Mouse (Mus musculus): ENCODE results near the gene Tcl1. TPM values are rescaled to one million over a fixed set of nuclear protein-coding genes. Genes with fewer than 3 reads are reported as not detected.

The Tcl1 gene
- polyA plus RNA-seq (2015; fragmentation: Nextera tagmentation; extraction: Ambion mirVana): not detected in 2 replicates

DNA sequence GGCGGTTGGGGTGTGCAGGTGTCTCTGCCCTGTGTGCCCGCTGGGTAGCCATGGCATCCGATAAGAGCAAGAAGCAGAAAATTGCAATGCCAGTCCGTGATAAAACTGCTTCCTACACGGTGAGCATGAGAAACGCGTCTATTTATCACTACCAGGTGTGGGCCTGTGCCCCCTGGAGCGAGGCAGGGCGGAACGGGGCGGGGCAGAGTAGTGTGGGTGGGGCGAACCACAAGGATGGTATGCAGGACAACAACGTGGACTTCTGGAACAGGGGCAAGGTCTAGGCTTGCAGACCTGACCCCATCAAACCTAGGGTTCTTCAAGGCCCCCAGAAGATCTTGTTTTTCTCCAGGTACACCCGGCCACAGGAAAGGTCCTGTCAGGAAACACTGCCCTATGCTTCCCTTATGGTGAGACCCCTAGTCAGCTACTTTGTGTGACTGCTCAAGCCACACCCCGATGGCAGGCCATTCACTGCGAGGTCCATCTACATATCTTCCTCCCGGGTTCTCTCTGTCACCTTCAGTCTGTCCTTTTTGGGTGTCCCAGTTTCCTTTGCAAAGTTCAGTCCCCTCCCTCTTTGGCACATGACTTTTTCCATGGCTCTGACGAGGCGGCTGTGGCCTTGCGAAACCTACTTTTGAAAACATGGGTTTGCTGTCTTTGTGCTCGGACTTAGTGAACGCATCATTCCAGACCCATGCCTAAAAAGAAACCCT lies at the start of gene Tcl1:
Gene Tcl1, minus strand, starts transcription at position 193 of the 719 bp plus-strand sequence.
- Histone ChIP-seq H3K4me3 (no peak within 1 kb of the TSS), H3K4me1 (no peaks in the 10 kb centered on the region), H3K27ac (no peak within 1 kb of the TSS), H3K9ac (no peak within 1 kb of the TSS), H3K36me3 (replicated peaks) (no peaks in the 10 kb centered on the region), H3K27me3 (replicated peaks) (no peaks in the 10 kb centered on the region), H3K9me3 (no peaks in the 10 kb centered on the region), H3K4me2 (no peak within 1 kb of the TSS)
- ATAC-seq (replicated peaks): no peak
- WGBS: 92% methylated on average over 22 of the region's 22 CpGs

DNA sequence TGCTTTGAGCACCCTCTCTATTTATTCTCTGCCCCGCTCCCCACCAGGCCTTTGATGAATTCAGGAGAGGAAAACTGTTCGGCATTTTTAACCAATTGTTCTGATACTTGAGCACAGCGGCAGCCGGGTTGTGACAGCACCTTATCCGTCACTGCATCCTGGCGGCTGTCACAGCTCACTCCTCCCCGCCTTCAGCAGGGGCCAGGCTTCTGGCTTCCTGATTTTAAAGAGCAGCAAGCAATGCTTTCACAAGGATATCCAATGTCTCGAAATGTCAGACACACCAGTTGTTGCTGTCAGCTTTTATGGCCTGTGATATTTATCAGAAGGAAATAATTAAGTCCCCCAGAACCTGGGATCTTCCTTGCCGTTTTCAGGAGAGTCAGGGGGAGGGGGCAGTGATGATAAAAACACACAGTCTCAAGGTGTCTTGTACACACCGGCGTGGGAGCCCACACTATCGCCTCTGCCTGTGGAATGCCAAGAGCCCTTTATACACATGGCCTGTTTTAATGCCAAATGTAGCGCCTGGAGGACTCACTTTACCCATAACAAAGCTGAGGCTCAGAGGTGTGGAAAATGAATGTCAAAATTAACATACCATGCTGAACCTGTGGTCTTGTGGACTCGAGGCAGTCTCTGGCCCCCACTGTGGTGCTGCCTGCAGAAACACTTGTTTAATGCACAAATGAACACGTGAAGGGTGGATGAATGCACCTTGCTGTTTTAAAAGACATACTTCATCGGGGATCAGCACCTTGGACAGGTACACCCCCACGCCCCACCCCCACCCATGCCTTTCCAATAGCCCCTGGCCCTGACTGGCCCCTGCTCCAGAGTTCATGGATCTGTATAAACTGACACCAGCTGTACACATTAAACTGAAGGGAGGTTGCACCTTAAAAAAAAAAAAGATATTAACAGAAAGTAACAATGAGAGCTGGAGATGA lies 48.7 kb upstream of the Tcl1 start:
- no peaks in the 10 kb centered on the region for H3K27me3 ChIP-seq (replicated peaks)
- no peak overlapping the region for H3K4me2 ChIP-seq
- 0 out of 2 replicates have a peak, but pooled peaks have one; percentile 48 for ATAC-seq (replicated peaks)
- H3K9ac ChIP-seq: no peak overlapping the region
- no peaks in the 10 kb centered on the region for H3K4me1 ChIP-seq
- no peaks in the 10 kb centered on the region for H3K36me3 ChIP-seq (replicated peaks)
- H3K27ac ChIP-seq: no peak overlapping the region
- WGBS: 67% methylated on average over 17 of the region's 17 CpGs
- no peak overlapping the region for H3K4me3 ChIP-seq
- H3K9me3 ChIP-seq: no peaks in the 10 kb centered on the region

DNA sequence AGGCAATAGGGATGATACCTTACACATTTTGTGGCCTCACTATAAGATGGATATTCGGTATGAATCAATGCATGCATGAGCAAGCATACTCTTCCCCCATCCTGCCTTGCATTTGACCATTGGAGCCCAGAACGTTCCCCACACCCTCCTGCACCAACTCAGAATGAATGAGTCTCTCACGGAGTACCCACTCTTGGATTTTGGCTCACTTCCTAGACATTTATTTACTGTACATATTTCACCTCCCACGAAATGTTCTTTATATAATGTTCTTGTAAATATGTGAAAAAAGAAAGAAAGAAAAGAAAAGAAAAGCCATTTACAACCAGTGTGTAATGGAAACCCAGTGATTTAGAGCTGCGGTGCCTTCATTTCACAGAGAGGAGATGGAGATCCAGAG lies 44.5 kb upstream of the Tcl1 start:
- Histone ChIP-seq H3K4me3 (no peak overlapping the region), H3K9ac (no peak overlapping the region), H3K4me1 (peaks cover 11% of the 10 kb centered on the region), H3K9me3 (no peaks in the 10 kb centered on the region), H3K27me3 (replicated peaks) (no peaks in the 10 kb centered on the region), H3K27ac (no peak overlapping the region), H3K36me3 (replicated peaks) (no peaks in the 10 kb centered on the region), H3K4me2 (no peak overlapping the region)
- no peak for ATAC-seq (replicated peaks)
- WGBS: 84% methylated on average over 5 of the region's 5 CpGs

DNA sequence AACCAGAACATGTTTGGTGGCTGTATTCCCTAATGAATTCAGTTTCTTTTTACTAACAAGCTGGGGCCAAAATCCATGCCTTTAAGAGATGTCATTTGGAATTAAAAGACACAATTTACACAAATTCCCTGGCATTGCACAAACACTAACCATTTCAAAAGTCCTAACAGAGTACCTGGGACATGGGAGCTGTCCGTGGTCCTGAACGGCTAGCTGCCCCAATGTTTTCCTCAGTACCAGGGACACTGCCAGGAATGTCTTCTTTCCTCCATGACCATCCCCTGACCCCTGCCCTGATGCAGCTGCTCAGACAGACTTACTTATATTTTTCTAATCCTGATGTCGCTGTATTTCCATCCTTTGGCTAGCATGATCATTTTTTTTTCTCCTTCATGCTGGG lies 43.5 kb upstream of the Tcl1 start:
- ATAC-seq (replicated peaks): no peak
- Histone ChIP-seq H3K36me3 (replicated peaks) (no peaks in the 10 kb centered on the region), H3K27ac (no peak overlapping the region), H3K27me3 (replicated peaks) (no peaks in the 10 kb centered on the region), H3K9ac (no peak overlapping the region), H3K4me2 (no peak overlapping the region), H3K9me3 (no peaks in the 10 kb centered on the region), H3K4me1 (peaks cover 11% of the 10 kb centered on the region), H3K4me3 (no peak overlapping the region)
- 12% methylated on average over 3 of the region's 3 CpGs for WGBS

DNA sequence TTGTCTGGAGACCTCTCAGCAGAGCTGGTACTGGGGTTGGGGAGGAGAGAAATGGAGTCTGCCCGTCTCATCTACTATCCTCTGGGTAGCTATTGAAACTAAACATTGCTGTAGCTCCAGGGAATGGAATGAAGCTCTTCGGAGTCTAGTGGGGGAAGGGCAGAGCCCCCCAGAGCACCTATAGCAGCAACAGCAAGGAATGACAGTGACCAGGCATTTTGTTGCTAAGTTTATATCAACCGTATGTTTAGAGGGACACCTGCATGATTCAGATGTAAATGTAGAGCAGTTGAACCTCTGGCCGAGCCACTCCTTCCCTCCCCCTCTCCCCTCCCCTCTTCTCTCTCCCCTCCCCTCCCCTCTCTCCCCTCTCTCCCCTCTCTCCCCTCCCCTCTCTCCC lies 36.6 kb upstream of the Tcl1 start:
- Histone ChIP-seq H3K36me3 (replicated peaks) (no peaks in the 10 kb centered on the region), H3K9me3 (no peaks in the 10 kb centered on the region), H3K4me1 (peaks cover 11% of the 10 kb centered on the region), H3K27ac (no peak overlapping the region), H3K9ac (no peak overlapping the region), H3K4me2 (no peak overlapping the region), H3K4me3 (no peak overlapping the region), H3K27me3 (replicated peaks) (no peaks in the 10 kb centered on the region)
- 42% methylated on average over 4 of the region's 4 CpGs for WGBS
- no peak for ATAC-seq (replicated peaks)

DNA sequence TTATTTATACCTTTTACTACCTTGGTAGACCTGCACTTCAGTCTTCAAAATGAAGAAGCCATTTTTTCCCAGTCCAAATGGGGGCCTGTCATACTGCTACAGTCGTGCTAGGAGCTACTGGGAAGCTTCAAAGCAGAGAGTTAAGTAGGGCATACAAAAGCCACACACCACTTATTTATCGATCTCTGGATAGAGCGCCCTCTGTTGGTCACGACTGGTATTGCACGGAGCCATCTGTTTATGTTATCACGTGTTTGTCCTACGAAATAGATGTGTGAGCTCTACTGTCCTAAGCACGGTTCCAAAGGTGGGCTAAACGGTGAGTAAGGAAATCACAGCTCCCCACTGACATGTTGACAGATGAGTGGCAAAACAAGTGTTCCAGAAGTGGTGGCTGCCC lies 36.2 kb upstream of the Tcl1 start:
- Histone ChIP-seq H3K9me3 (no peaks in the 10 kb centered on the region), H3K36me3 (replicated peaks) (no peaks in the 10 kb centered on the region), H3K9ac (no peak overlapping the region), H3K4me3 (no peak overlapping the region), H3K27ac (no peak overlapping the region), H3K4me1 (peaks cover 7% of the 10 kb centered on the region), H3K4me2 (no peak overlapping the region), H3K27me3 (replicated peaks) (no peaks in the 10 kb centered on the region)
- 9% methylated on average over 9 of the region's 9 CpGs for WGBS
- ATAC-seq (replicated peaks): no peak

DNA sequence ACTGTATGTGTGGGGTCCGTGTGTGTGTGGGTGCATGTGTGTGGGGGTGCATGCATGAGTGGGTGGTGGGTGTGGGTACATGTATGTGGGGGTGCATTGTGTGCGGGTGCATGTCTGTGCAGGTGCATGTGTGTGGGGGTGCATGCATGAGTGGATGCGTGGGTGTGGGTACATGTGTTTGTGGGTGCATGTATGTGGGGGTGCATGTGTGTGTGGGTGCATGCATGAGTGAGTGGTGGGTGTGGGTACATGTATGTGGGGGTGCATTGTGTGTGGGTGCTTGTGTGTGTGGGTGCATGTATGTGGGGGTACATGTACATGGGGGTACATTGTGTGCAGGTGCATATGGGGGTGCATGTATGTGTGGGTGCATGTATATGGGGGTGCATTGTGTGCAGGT lies 31.2 kb upstream of the Tcl1 start:
- no peaks in the 10 kb centered on the region for H3K27me3 ChIP-seq (replicated peaks)
- ATAC-seq (replicated peaks): no peak
- no peaks in the 10 kb centered on the region for H3K9me3 ChIP-seq
- no peak overlapping the region for H3K9ac ChIP-seq
- 90% methylated on average over 3 of the region's 3 CpGs for WGBS
- H3K4me1 ChIP-seq: peaks cover 19% of the 10 kb centered on the region
- no peak overlapping the region for H3K4me3 ChIP-seq
- no peak overlapping the region for H3K4me2 ChIP-seq
- H3K36me3 ChIP-seq (replicated peaks): no peaks in the 10 kb centered on the region
- no peak overlapping the region for H3K27ac ChIP-seq

DNA sequence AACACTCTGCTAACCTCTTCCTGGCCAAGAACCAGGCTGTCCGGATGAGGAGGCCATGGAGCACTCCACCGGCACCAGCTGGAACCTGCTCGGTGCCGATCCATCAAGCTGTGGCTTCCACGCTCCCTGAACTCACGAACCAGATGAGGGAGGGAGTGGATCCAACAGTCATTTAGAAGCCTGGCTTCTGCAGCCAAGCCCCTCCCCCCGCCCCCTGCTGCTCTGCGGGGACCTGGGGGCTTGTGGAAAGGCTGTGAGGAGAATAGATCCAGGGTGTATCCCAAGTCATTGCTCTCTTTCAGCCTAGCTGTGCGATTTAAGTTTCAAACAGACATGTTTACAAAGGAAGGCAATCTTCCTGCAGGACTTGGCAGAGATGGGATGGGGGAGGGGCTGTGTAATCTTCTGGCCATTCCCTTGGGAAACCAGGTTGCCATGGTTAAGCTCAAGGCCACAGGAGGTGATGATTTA lies 26.2 kb upstream of the Tcl1 start:
- Histone ChIP-seq H3K4me2 (peak overlapping the region; percentile 30), H3K36me3 (replicated peaks) (no peaks in the 10 kb centered on the region), H3K27ac (peak overlapping the region; percentile 62; the same call in 1 of the 2 replicates), H3K9me3 (no peaks in the 10 kb centered on the region), H3K4me1 (peaks cover 28% of the 10 kb centered on the region), H3K4me3 (no peak overlapping the region), H3K9ac (peak overlapping the region; percentile 28; the same call in 1 of the 2 replicates), H3K27me3 (replicated peaks) (no peaks in the 10 kb centered on the region)
- 4% methylated on average over 9 of the region's 9 CpGs for WGBS
- ATAC-seq (replicated peaks): peak; percentile 35; the same call in 1 of the 2 replicates

DNA sequence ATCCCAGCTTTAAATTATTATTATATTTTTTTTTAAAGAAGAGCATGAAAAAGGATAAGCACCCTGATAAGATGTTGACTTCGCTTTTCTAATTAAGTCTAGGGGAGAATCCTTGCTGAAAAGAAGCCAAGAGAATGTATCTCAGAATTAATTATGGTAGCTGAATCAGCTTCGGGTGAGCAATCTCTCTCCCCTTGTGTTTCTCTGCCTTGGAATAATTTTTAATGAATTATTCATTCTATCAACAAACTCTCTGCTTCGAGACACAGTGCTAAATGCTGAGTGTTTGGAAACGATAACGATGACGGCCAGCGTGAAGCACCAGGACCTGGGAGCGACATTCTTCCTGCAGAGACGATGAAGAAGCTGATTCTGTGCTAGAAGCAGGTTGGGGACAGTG lies 16.5 kb upstream of the Tcl1 start:
- peak; percentile 65 for ATAC-seq (replicated peaks)
- H3K9me3 ChIP-seq: no peaks in the 10 kb centered on the region
- WGBS: 40% methylated on average over 9 of the region's 9 CpGs
- peaks cover 24% of the 10 kb centered on the region for H3K4me1 ChIP-seq
- H3K9ac ChIP-seq: no peak overlapping the region
- no peak overlapping the region for H3K4me3 ChIP-seq
- peak overlapping the region; percentile 10; the same call in 1 of the 2 replicates for H3K4me2 ChIP-seq
- peak overlapping the region; percentile 69 for H3K27ac ChIP-seq
- no peaks in the 10 kb centered on the region for H3K36me3 ChIP-seq (replicated peaks)
- H3K27me3 ChIP-seq (replicated peaks): no peaks in the 10 kb centered on the region

DNA sequence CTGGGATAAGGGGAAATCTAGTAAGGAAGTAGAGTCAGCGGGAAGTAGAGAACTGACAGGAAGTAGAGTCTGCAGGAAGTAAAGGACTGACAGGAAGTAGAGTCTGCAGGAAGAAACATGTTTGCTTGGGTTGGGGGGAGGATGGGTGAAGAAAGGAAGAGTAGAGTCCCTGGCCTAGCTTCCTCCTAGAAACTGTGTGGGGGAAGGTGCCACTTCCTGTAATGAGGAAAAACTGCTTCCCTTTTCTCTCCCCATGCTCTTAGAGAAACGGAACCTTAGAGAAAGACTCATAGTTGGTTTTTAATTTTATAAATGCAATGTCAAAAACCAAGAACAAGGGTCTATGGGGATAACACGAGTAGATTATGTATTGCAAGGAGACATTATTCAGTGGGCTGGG lies 12.5 kb upstream of the Tcl1 start:
- peaks cover 26% of the 10 kb centered on the region for H3K4me1 ChIP-seq
- no peak overlapping the region for H3K4me2 ChIP-seq
- WGBS: 85% methylated on average over 3 of the region's 3 CpGs
- no peaks in the 10 kb centered on the region for H3K27me3 ChIP-seq (replicated peaks)
- H3K9me3 ChIP-seq: no peaks in the 10 kb centered on the region
- no peak overlapping the region for H3K4me3 ChIP-seq
- H3K27ac ChIP-seq: no peak overlapping the region
- no peak for ATAC-seq (replicated peaks)
- H3K36me3 ChIP-seq (replicated peaks): no peaks in the 10 kb centered on the region
- no peak overlapping the region for H3K9ac ChIP-seq

DNA sequence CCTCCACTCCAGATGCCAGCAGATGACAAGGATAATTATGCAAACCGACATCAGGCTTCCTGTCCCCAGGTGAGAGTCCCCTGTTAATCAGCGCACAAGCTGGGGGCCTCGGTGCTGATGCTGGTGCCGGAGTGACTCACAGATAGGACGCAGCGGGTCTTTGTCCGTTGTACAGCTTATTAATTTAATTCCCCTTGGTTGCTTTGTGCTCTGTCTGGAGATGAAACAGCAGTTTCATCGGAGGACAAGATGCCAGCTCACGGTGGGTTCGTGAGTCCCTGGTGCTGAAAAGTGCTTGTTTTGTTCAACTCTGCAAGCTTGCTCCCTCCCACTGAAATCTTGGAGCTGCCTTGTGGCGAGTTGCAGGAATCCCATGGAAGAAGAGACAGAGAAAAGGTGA lies 11.8 kb upstream of the Tcl1 start:
- Histone ChIP-seq H3K36me3 (replicated peaks) (no peaks in the 10 kb centered on the region), H3K9me3 (no peaks in the 10 kb centered on the region), H3K4me1 (peaks cover 23% of the 10 kb centered on the region), H3K27me3 (replicated peaks) (no peaks in the 10 kb centered on the region), H3K4me2 (peak overlapping the region; percentile 31; the same call in 1 of the 2 replicates), H3K4me3 (no peak overlapping the region), H3K27ac (no peak overlapping the region), H3K9ac (no peak overlapping the region)
- no peak for ATAC-seq (replicated peaks)
- 36% methylated on average over 11 of the region's 11 CpGs for WGBS

DNA sequence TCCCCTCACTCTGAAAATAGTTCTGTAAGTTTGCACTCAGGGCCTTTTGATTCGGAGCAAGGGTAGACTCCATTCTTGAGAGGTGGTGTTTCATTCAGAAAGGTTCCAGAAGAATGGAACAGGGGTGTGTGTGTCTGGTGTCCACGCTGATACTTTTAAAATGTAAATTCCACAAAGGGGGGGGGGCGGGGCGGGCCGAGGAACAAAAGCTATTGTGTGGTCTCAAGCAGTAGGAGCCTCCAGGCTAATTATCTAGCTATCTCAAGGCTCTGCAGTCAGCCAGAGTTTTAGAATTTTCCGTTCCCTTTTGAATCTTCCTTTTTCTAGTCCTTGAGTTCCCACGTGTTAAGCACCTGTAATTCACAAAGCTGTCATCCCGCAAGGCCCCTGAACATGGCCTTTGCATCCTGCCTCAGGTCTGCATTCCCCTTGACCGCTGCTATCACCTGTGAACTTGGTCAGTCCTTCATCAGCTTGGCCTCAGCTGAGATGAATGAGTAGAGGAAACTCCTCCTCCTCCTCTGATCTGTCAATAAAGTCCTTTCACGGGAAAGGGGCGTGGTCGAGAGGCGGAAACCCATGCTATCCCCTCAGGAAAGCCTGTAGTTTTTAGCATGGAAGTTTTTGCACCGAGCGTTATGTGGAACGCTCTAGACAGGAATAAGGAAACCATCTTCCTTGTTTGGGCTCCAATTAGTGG lies 2.2 kb upstream of the Tcl1 start:
- Histone ChIP-seq H3K27ac (no peak overlapping the region), H3K4me1 (no peaks in the 10 kb centered on the region), H3K36me3 (replicated peaks) (no peaks in the 10 kb centered on the region), H3K4me2 (no peak overlapping the region), H3K9me3 (no peaks in the 10 kb centered on the region), H3K27me3 (replicated peaks) (no peaks in the 10 kb centered on the region), H3K4me3 (no peak overlapping the region), H3K9ac (no peak overlapping the region)
- no peak for ATAC-seq (replicated peaks)
- 46% methylated on average over 16 of the region's 16 CpGs for WGBS

All from midbrain, embryonic 15.5 days (tissue).